Mouse (Mus musculus) brain, embryonic 14.5 days (tissue): ENCODE data around the gene Lrrc74b. TPM values are rescaled to one million over a fixed set of nuclear protein-coding genes. Genes with fewer than 3 reads are reported as not detected.
A peak's percentile ranks its signal among the peaks of the same experiment; 100 is the strongest.

ENCODE experiments used
- DNase-seq: peaks from one replicate; pipeline ENCODE4 v3.0.0-alpha.2; 2011; ENCODE audit warnings: low read depth
- CTCF ChIP-seq: fragments of 200-500 bp; IDR thresholded peaks from 2 replicates; pipeline ENCODE4 v1.5.1; 2012; ENCODE audit warnings: inconsistent platforms, mild to moderate bottlenecking, moderate library complexity, borderline replicate concordance; ENCODE audit not compliant: insufficient read depth, insufficient read length; ENCODE audit errors: extremely low read depth
- POLR2A ChIP-seq: fragments of 200-500 bp; IDR thresholded peaks from 2 replicates; pipeline ENCODE4 v1.6.1; 2012; ENCODE audit warnings: mild to moderate bottlenecking, inconsistent platforms, borderline replicate concordance; ENCODE audit not compliant: poor library complexity, insufficient read depth, insufficient read length, severe bottlenecking; ENCODE audit errors: extremely low read depth
- polyA plus RNA-seq: library from polyadenylated mRNA; depleted of rRNA; stranded (reverse); fragments of >200 nt; gene quantifications from 2 replicates; pipeline ENCODE4 v1.2.3, GENCODE M21; 2012; rRNA removed

Gene Lrrc74b
- 0.47 and 0.78 TPM in 2 replicates for polyA plus RNA-seq

GRCm38 (mm10) chr16:17561128-17561750 is at the start of gene Lrrc74b:
Gene Lrrc74b (minus strand): TSS chr16:17561247.
- DNase-seq = peak; percentile 85
- TF ChIP-seq POLR2A = no peak
- no peak for TF ChIP-seq CTCF

GRCm38 (mm10) chr16:17605684-17606083 is 44.6 kb upstream of the Lrrc74b start:
- TF ChIP-seq POLR2A (no peak), CTCF (no peak)
- DNase-seq = no peak

- TF ChIP-seq CTCF (no peak), POLR2A (no peak)
- DNase-seq = peak; percentile 37
Observed at GRCm38 (mm10) chr16:17604941-17605340, 43.9 kb upstream of the Lrrc74b start.

GRCm38 (mm10) chr16:17600944-17601562 is 40.0 kb upstream of the Lrrc74b start:
- TF ChIP-seq POLR2A (no peak), CTCF (peak; percentile 17; the same call in 1 of the 2 replicates)
- peak; percentile 14 for DNase-seq

GRCm38 (mm10) chr16:17590731-17591130 is 29.7 kb upstream of the Lrrc74b start:
- DNase-seq = no peak
- TF ChIP-seq POLR2A (no peak), CTCF (no peak)

GRCm38 (mm10) chr16:17584555-17584954 is 23.5 kb upstream of the Lrrc74b start:
- DNase-seq = no peak
- TF ChIP-seq POLR2A = no peak
- no peak for TF ChIP-seq CTCF

- TF ChIP-seq CTCF = peak; percentile 56; the same call in 1 of the 2 replicates
- no peak for TF ChIP-seq POLR2A
- DNase-seq = peak; percentile 28
Observed at GRCm38 (mm10) chr16:17583064-17583463, 22.0 kb upstream of the Lrrc74b start, which contains the start of gene Slc7a4. Gene Slc7a4 (minus strand): TSS chr16:17583214.

- DNase-seq = no peak
Observed at GRCm38 (mm10) chr16:17576825-17577215, 15.8 kb upstream of the Lrrc74b start.

GRCm38 (mm10) chr16:17575870-17576824 is 15.1 kb upstream of the Lrrc74b start:
- no peak for TF ChIP-seq CTCF
- peak; percentile 44; the same call in 1 of the 2 replicates for TF ChIP-seq POLR2A
- peak; percentile 81 for DNase-seq

More at GRCm38 (mm10) chr16:17576825-17577215, 15.8 kb upstream of the Lrrc74b start:
- TF ChIP-seq POLR2A = no peak
- TF ChIP-seq CTCF = no peak

- DNase-seq = no peak
- TF ChIP-seq CTCF (peak; percentile 38; the same call in 1 of the 2 replicates), POLR2A (no peak)
Observed at GRCm38 (mm10) chr16:17566186-17566585, 5.1 kb upstream of the Lrrc74b start.

GRCm38 (mm10) chr16:17564771-17565170 is 3.7 kb upstream of the Lrrc74b start:
- TF ChIP-seq POLR2A (no peak), CTCF (no peak)
- no peak for DNase-seq
